In genomic region chr4:135152834-135153259, GRCm38 (mm10) we compare ENCODE assay signal across 9 mouse cellular contexts. TPM values are rescaled to one million over a fixed set of nuclear protein-coding genes. Genes with fewer than 3 reads are reported as not detected.
DNase-seq lines count a peak whose midpoint lies in the region; ATAC-seq and TF ChIP-seq lines count a peak whose summit lies in the region.
"Had no signal": no experiment of that assay in that cellular context is flagged by ENCODE, and none has a peak within 500 bp of the region (broad histone marks: within the 10 kb centered on the region; RNA-seq: fewer than 3 reads in every experiment).

No protein-coding gene starts in this region.

- H3K4me3 ChIP-seq in brown adipose tissue, adult 24 weeks (ENCODE audit: insufficient read depth, low read depth, low read length): peak overlapping the region; percentile 42
- H3K4me3 ChIP-seq in liver, embryonic 11.5 days (ENCODE audit: low read depth, low read length): peak overlapping the region; percentile 46
- peak overlapping the region; percentile 61 for H3K4me3 ChIP-seq in myocyte

- H3K79me2 ChIP-seq in myocyte (ENCODE audit: control insufficient read depth, insufficient read depth): peaks cover 23% of the 10 kb centered on the region

- H3K9ac ChIP-seq in liver, embryonic 11.5 days (ENCODE audit: low read depth, low read length): peak overlapping the region; percentile 15; the same call in 1 of the 2 replicates

- no peaks in the 10 kb centered on the region for H3K9me3 ChIP-seq in liver, embryonic 11.5 days (ENCODE audit: control insufficient read depth, low read length)

- under 1% methylated on average over 32 of the region's 45 CpGs for WGBS in liver, embryonic 11.5 days

- H3K36me3 ChIP-seq in liver, embryonic 11.5 days (ENCODE audit: control insufficient read depth, insufficient read depth, low read length): no peaks in the 10 kb centered on the region
- H3K36me3 ChIP-seq in myocyte (ENCODE audit: control insufficient read depth, insufficient read depth): peaks cover 9% of the 10 kb centered on the region
- H3K36me3 ChIP-seq: G1E had no signal

- peak overlapping the region; percentile 70 for H3K4me2 ChIP-seq in liver, embryonic 11.5 days
- peak overlapping the region; percentile 75 for H3K4me2 ChIP-seq in myocyte (ENCODE audit: low read depth)

- peaks cover 100% of the 10 kb centered on the region for H3K27me3 ChIP-seq in liver, embryonic 11.5 days (replicated peaks; ENCODE audit: control insufficient read depth, insufficient read depth, low read length)
- H3K27me3 ChIP-seq in myocyte (ENCODE audit: control insufficient read depth, insufficient read depth, insufficient read length): no peaks in the 10 kb centered on the region

- no peaks in the 10 kb centered on the region for H3K4me1 ChIP-seq in brown adipose tissue, adult 24 weeks (ENCODE audit: control insufficient read depth, insufficient read depth, insufficient read length, low read length)
- 0 out of 2 replicates have a peak, but pooled peaks cover 7% of the 10 kb centered on the region for H3K4me1 ChIP-seq in liver, embryonic 11.5 days (replicated peaks; ENCODE audit: control insufficient read depth, insufficient read depth, low read length)

- H3ac ChIP-seq in myocyte (ENCODE audit: control insufficient read depth, insufficient read length): peak overlapping the region; percentile 41

- no peak overlapping the region for H3K27ac ChIP-seq in brown adipose tissue, adult 24 weeks (replicated peaks; ENCODE audit: low read depth, low read length)
- no peak overlapping the region for H3K27ac ChIP-seq in liver, embryonic 11.5 days (ENCODE audit: low read depth, low read length)

- DNase-seq in cerebellum, postnatal 14 days: peak; percentile 29 to 31
- DNase-seq in cerebellum, postnatal 36 days: no peak
- peak; percentile 49 for DNase-seq in heart, postnatal 4 days
- peak; percentile 62 for DNase-seq in liver, embryonic 11.5 days (ENCODE audit: low spot score)
- DNase-seq in thymus, postnatal 25 days: peak; percentile 70
- no peak for DNase-seq in c-Kit-positive CD71-positive TER-119-positive erythroid progenitor cells, embryonic 14.5 days (ENCODE audit: low spot score)

- ATAC-seq in liver, embryonic 11.5 days (replicated peaks; ENCODE audit: low FRiP score): no peak

- TF ChIP-seq POLR2A in myocyte (IDR thresholded peaks at IDR 0.05; ENCODE audit: insufficient read length, low read depth): peak; percentile 61

TF ChIP-seq in myocyte, 11 proteins besides CTCF, POLR2A, EP300 and RAD21:
- TF ChIP-seq TCF12 (IDR thresholded peaks at IDR 0.05; ENCODE audit: insufficient read depth, poor library complexity, severe bottlenecking) (no peak), REST (IDR thresholded peaks at IDR 0.05; ENCODE audit: insufficient read depth, insufficient read length) (peak; percentile 10), POLR2AphosphoS2 (IDR thresholded peaks at IDR 0.05; ENCODE audit: insufficient read length, low read depth) (no peak), MYOG (IDR thresholded peaks at IDR 0.05; ENCODE audit: control insufficient read depth in 1 of 3, insufficient read depth in 1 of 3, insufficient read length in 2 of 3, low read depth in 2 of 3) (peak in 1 of 3 experiments; percentile 30), E2F4 (IDR thresholded peaks at IDR 0.05; ENCODE audit: insufficient read depth) (no peak)

RNA-seq across cellular contexts. Expression of gene Runx3, which starts 32.4 kb away (rescaled TPM):
- polyA plus RNA-seq in brown adipose tissue, adult 24 weeks (2012; ENCODE audit: insufficient read depth, insufficient read length, missing spikeins): 0.28 and 0.38 TPM in 2 replicates
- under 1 TPM; 0.25 to 0.45 TPM for total RNA-seq in heart, postnatal 4 days (2021)
- polyA plus RNA-seq in liver, embryonic 11.5 days (2014; fragmentation: Nextera tagmentation; extraction: Ambion mirVana): 0.71 and 0.82 TPM in 2 replicates
- 19.6 TPM for polyA plus RNA-seq in myocyte (2012; fragmentation: generic; extraction: Trizol)

Comparison
In these comparisons a context has a peak if more than half of its experiments do, and no peak if none do; other contexts are left out.
1. DNase-seq: peak in cerebellum, postnatal 14 days (2 of 2), heart, postnatal 4 days (single experiment), liver, embryonic 11.5 days (single experiment) and thymus, postnatal 25 days (single experiment); none in cerebellum, postnatal 36 days (0 of 2) and c-Kit-positive CD71-positive TER-119-positive erythroid progenitor cells, embryonic 14.5 days (single experiment).
2. RNA of gene Runx3, which starts 32.4 kb away (polyA plus RNA-seq): 19.6 TPM in myocyte (single experiment); 0.71 to 0.82 TPM in liver, embryonic 11.5 days and 0.28 to 0.38 TPM in brown adipose tissue, adult 24 weeks; every median in the first group is over 10 times any median in the second.
3. Peak in every context shown above with its lines, with median percentiles within 50 percentile points of each other: H3K4me3 ChIP-seq.